Mouse (Mus musculus) limb, embryonic 14.5 days (tissue): ENCODE measurements around the gene Slc9a8. TPM values are rescaled to one million over a fixed set of nuclear protein-coding genes. Genes with fewer than 3 reads are reported as not detected.

Experiments
- ATAC-seq: fragments of 200-750 bp; cut with Nextera tagmentation; 2 replicates; pipeline ENCODE4 v1.8.0; 2017; ENCODE audit warnings: low read depth, moderate number of reproducible peaks, moderate TSS enrichment; ENCODE audit not compliant: low FRiP score
- DNase-seq: peaks from one replicate; pipeline ENCODE4 v3.0.0-alpha.2; 2015; ENCODE audit warnings: low spot score
- H3K27ac ChIP-seq: fragments of 300-500 bp; sonication (generic); replicated peaks from 2 replicates; pipeline ENCODE4 v1.5.1; 2014; ENCODE audit warnings: low read depth, mild to moderate bottlenecking, low read length, moderate library complexity, mixed read lengths
- H3K27me3 ChIP-seq: fragments of 300-500 bp; sonication (generic); 2 replicates; pipeline ENCODE4 v1.6.1; 2014; ENCODE audit warnings: low read length, mixed read lengths; ENCODE audit not compliant: control insufficient read depth, insufficient read depth
- H3K36me3 ChIP-seq: fragments of 300-500 bp; sonication (generic); 2 replicates; pipeline ENCODE4 v1.6.1; 2014; ENCODE audit warnings: mild to moderate bottlenecking, low read length, moderate library complexity, mixed read lengths; ENCODE audit not compliant: control insufficient read depth, insufficient read depth
- H3K4me1 ChIP-seq: fragments of 300-500 bp; sonication (generic); 2 replicates; pipeline ENCODE4 v1.6.1; 2014; ENCODE audit warnings: antibody characterized with exemption, low read length, mixed read lengths; ENCODE audit not compliant: control insufficient read depth, insufficient read depth
- H3K4me2 ChIP-seq: fragments of 300-500 bp; sonication (generic); replicated peaks from 2 replicates; pipeline ENCODE4 v1.6.1; 2014; ENCODE audit warnings: low read depth, mild to moderate bottlenecking, low read length, moderate library complexity; ENCODE audit not compliant: severe bottlenecking
- H3K4me3 ChIP-seq: fragments of 300-500 bp; sonication (generic); replicated peaks from 2 replicates; pipeline ENCODE4 v1.5.1; 2014; ENCODE audit warnings: low read length
- H3K9ac ChIP-seq: fragments of 300-500 bp; sonication (generic); 2 replicates; pipeline ENCODE4 v1.6.1; 2014; ENCODE audit warnings: mild to moderate bottlenecking, low read depth, low read length, moderate library complexity; ENCODE audit not compliant: severe bottlenecking
- H3K9me3 ChIP-seq: fragments of 300-500 bp; sonication (generic); 2 replicates; pipeline ENCODE4 v1.6.1; 2016; ENCODE audit warnings: low read length; ENCODE audit not compliant: control insufficient read depth
- POLR2A ChIP-seq: fragments of 200-500 bp; IDR thresholded peaks from 2 replicates; pipeline ENCODE4 v1.8.0; 2012; ENCODE audit warnings: inconsistent platforms, mild to moderate bottlenecking, moderate library complexity, borderline replicate concordance; ENCODE audit not compliant: insufficient read depth, insufficient read length; ENCODE audit errors: extremely low read depth
- WGBS: fragments of 180-500 bp; shearing (Covaris S2); extraction: QIAGEN DNeasy Blood & Tissue Kit; methylation state at CpG from one replicate; pipeline ENCODE4 v1.1.7; 2014; 5-methylcytosine and 5-hydroxymethylcytosine counted together
- polyA plus RNA-seq, 2 experiments: library from polyadenylated mRNA; depleted of rRNA in 1 of 2; stranded (reverse) in 1 of 2; unstranded in 1 of 2; fragments of >200 nt; fragmentation: Nextera tagmentation in 1 of 2; extraction: Ambion mirVana in 1 of 2; gene quantifications; 2 replicates each; pipeline versions ENCODE4 v1.2.1 to v1.2.3; 2012 to 2014

Slc9a8 gene
- polyA plus RNA-seq, 2 experiments: 20.1 to 43.0 TPM

DNA sequence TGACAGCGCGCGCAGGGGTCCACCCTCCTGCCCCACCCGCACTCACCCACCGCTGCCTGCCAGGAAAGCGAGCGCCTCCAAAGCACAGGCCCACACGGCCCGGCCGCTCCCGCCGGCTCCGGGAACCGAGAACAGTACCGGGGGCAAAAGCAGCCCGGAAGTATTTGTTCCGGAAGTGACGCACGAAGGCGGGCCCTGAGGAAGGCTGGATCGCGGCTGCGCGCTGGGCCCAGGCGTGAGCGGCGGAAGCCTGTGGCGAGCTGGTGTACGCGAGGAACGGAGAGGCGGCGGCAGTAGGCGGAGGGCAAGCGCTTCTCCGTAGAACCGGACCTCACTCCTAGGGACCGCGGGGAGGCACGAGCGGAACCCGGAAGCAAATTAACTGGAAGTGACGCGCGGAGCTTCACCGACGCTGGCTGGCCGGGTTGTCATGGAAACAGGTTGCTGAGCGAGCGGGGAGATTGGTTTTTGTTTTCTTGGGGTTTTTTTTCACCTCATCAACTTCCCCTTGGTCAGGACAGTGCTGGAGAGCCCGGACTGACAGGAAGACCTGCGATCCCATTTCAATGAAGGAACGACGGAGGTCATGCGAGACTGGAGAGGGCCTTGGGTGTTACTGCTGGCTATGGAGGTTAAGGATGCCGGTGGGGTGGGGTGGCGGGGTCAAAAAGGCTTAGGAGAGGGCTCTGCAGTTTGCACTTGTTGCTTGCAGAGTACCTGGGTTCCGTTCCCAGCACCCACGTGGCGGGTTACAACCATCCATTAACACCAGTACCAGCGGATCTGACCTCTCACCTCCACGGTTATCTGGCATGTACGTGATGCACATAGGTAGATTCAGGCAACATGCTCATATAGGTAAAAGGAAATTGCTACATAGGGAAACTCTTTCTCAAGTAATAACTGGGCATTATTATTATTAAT lies 71.5 kb downstream of the Slc9a8 start, which contains the start of gene Spata2:
Gene Spata2, minus strand, starts transcription at position 175 of the 924 bp plus-strand sequence.
- no peak for TF ChIP-seq POLR2A
- no peaks in the 10 kb centered on the region for H3K27me3 ChIP-seq
- H3K9ac ChIP-seq: peak within 1 kb of the TSS; percentile 88
- no peaks in the 10 kb centered on the region for H3K9me3 ChIP-seq
- ATAC-seq: peak; percentile 89
- H3K36me3 ChIP-seq: peaks cover 4% of the 10 kb centered on the region; the same call in 1 of the 2 replicates
- DNase-seq: peak; percentile 89
- peak within 1 kb of the TSS; percentile 100 for H3K4me3 ChIP-seq
- 2% methylated on average over 57 of the region's 63 CpGs for WGBS
- H3K4me1 ChIP-seq: peaks cover 13% of the 10 kb centered on the region
- peak within 1 kb of the TSS; percentile 91 for H3K4me2 ChIP-seq
- H3K27ac ChIP-seq: peak within 1 kb of the TSS; percentile 95

DNA sequence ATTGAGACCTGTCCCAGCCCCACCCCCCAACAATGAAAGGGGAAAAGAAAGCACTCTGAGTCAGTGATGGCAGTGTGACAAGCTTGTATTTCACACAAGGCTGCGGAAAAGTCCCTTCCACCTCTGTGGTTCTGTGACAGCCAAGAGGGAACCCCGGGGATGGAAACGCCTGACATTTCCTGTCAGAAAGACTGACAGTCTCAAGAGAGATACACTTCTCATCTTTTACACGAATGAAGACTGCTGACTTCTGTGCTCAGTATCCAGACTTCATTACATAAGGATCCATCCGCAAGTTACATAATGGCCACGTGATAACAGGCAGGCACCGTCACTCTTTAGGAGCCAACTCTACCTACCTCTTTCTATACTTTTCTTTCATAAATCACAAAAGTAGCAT lies 74.9 kb downstream of the Slc9a8 start:
- Histone ChIP-seq H3K4me3 (no peak overlapping the region), H3K4me1 (peaks cover 6% of the 10 kb centered on the region), H3K36me3 (peaks cover 4% of the 10 kb centered on the region; the same call in 1 of the 2 replicates), H3K27ac (no peak overlapping the region), H3K4me2 (no peak overlapping the region), H3K9ac (no peak overlapping the region), H3K9me3 (no peaks in the 10 kb centered on the region), H3K27me3 (no peaks in the 10 kb centered on the region)
- TF ChIP-seq POLR2A: no peak
- 80% methylated on average over 7 of the region's 7 CpGs for WGBS
- no peak for ATAC-seq
- no peak for DNase-seq

DNA sequence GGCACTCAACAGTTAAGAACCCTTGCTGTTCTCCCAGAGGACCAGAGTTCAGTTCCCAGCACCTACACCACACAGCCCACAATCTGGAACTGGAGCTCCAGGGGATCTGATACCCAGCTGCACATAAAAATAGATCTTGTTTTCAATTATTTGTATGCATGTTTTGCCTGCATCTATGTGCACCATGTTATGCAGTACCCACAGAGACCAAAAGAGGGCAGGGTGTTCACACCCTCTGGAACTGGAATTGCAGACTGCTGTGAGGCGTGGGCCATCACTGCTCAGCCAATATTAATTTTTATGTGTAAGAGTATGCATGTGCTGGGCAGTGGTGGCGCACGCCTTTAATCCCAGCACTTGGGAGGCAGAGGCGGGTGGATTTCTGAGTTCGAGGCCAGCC lies 75.8 kb downstream of the Slc9a8 start:
- Histone ChIP-seq H3K9ac (no peak overlapping the region), H3K27me3 (no peaks in the 10 kb centered on the region), H3K27ac (no peak overlapping the region), H3K4me1 (no peaks in the 10 kb centered on the region), H3K4me3 (no peak overlapping the region), H3K36me3 (peaks cover 4% of the 10 kb centered on the region; the same call in 1 of the 2 replicates), H3K9me3 (no peaks in the 10 kb centered on the region), H3K4me2 (no peak overlapping the region)
- no peak for ATAC-seq
- WGBS: 81% methylated on average over 4 of the region's 5 CpGs
- no peak for DNase-seq
- TF ChIP-seq POLR2A: no peak

DNA sequence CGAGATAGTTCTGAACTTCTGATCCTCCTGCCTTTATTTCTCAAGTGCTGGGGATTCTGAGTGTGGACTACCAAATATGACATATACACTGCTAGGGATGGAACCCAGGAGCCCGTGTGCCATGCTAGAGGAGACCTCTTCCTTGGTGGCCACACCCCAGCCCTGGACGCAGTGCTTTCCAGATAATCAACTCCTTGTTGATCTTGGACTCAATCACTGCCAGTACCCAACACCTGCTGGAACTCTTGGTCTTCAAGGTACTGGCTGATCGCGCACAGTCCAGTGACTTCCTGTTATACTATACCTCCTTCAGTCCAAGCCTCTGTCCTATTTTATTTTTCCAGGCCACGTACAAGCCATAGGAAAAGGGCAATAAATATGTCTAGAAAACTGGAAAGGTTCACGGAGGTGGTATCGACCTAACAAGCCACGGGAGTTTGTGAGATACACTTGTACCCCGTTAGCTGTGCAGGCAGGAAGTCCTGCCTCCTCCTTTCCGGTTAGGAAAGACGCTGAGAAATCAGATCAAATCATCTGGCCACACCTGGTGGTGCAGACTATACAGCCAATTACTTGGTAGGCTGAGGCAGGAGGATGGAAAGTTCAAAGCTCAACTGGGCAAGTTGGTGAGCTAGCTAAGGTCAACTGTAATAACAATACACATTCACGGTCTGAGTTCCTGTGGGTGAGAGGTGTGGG lies 81.2 kb downstream of the Slc9a8 start:
- 48% methylated on average over 13 of the region's 13 CpGs for WGBS
- DNase-seq: no peak
- peak; percentile 11; the same call in 1 of the 2 replicates for ATAC-seq
- H3K4me2 ChIP-seq: peak overlapping the region; percentile 93
- no peaks in the 10 kb centered on the region for H3K9me3 ChIP-seq
- H3K9ac ChIP-seq: no peak overlapping the region
- peaks cover 10% of the 10 kb centered on the region for H3K36me3 ChIP-seq
- H3K27ac ChIP-seq: no peak overlapping the region
- H3K4me3 ChIP-seq: peak overlapping the region; percentile 89
- TF ChIP-seq POLR2A: no peak
- H3K4me1 ChIP-seq: peaks cover 16% of the 10 kb centered on the region
- no peaks in the 10 kb centered on the region for H3K27me3 ChIP-seq

DNA sequence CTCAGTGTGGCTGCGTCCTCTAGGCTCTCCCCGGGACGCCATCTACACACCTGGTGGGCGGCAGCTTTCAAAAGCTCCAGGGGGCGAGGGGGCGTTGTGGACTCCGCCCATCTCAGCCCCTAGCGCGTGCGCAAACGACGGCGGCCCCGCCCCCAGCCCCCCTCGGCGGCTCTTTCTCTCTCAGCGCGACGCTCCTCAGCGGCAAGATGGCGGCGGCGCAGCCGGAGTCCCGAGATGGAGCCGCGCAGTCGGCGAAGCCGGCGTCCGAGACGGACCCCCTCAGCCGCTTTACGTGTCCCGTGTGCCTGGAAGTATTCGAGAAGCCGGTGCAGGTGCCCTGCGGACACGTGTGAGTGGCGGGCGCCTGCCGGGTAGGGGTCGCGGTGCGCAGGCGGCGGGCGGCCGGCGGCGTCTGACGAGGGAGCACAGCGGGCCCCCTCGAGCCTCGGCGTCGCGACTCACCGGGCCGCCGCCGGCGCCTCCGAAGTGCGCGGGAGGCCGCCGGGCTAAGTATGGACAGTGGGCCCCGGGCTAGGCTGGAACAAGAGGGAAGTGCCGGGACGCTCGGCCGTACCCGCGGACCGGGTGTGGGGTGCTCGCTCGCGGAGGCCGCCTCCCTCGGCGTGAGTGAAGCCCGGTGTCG lies 81.9 kb downstream of the Slc9a8 start:
- Histone ChIP-seq H3K9me3 (no peaks in the 10 kb centered on the region), H3K36me3 (peaks cover 15% of the 10 kb centered on the region), H3K4me2 (peak overlapping the region; percentile 93), H3K27ac (peak overlapping the region; percentile 79), H3K27me3 (no peaks in the 10 kb centered on the region), H3K9ac (peak overlapping the region; percentile 89), H3K4me1 (peaks cover 16% of the 10 kb centered on the region), H3K4me3 (peak overlapping the region; percentile 89)
- DNase-seq (peak; percentile 87), ATAC-seq (peak; percentile 92)
- peak; percentile 82; the same call in 1 of the 2 replicates for TF ChIP-seq POLR2A
- WGBS: under 1% methylated on average over 39 of the region's 85 CpGs
